Mouse (Mus musculus): Measurements from ENCODE around the gene Nufip2.

The Nufip2 gene

DNA sequence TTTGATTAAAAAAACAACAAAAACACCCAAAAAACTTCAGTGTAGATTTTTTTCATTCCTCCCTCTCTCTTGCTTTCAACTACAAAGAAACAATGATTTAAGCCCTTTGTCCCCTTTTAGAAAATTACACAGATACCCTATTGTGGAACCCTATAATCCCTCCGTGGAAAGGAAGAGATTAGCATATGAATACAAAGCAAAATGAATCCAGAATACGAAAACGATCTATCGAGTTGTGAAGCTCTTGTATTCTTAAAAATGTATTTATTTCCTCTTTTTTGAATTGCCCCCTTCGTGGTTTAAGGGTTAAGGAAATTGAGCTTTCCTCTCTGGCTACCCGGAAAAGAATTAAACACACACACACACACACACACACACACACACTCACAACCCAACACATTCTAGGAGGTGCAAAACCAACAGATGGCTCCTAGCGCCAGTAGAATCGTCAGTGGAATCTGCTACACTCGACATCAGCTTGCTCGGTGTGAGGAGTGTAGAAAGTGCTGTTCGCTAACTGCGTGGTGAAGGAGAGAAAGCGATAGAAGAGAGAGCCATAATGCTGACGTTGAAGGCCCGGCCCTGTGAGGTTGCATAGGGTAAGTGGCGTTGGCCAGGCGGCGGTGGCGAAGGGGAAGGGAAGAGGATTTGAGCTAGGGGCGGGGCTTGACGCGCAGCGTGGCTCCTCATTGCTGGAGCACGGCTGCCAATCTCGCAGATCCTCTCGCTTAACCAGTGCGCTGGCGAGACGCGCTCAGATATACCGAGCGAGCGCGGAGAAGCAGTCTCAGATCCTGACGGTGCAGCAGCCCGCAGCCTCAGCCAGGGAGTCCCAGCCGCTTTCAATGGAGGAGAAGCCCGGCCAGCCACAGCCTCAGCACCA is at the start of gene Nufip2:
TSS of gene Nufip2 (plus strand) at position 773 of the 883 bp plus-strand sequence.
- under 1% methylated on average over 38 of the region's 38 CpGs for WGBS

DNA sequence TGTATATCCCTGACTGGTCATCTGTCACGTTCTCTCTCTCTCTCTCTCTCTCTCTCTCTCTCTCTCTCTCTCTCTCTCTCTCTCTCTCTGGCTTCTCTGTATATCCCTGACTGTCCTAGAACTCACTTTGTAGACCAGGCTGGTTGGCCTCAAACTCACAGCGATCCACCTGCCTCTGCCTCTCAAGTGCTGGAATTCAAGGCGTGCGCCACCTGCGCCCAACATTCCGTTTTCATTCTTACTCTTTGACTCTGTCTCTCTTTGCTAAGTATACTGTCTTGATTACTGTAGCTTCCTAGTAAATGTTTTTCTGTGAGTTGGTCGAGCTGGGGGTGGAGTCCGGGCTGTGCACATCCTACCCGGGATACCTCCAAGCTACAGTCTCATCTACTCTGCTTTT is 44.6 kb upstream of the Nufip2 start:
- 91% methylated on average over 9 of the region's 9 CpGs for WGBS

DNA sequence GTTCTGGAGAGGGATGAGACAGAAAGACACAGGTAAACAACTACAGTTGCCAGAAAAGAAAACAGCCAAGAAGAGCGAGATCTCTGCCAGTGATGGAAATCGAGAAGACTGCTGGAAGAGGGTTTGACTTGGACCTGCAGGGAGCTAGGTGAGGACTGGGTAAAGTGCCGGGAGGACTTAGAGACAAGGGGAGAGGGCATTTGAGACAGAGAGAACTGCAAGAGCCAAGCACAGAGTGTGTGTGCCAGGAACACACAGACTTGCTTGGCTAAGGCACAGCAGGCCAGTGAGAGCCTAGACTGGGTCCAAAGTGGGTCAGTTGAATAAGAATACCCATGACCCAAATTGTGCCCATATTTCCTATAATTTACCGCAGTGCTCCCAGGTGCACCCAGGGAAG is 40.5 kb upstream of the Nufip2 start:
- WGBS = 81% methylated on average over 4 of the region's 4 CpGs

DNA sequence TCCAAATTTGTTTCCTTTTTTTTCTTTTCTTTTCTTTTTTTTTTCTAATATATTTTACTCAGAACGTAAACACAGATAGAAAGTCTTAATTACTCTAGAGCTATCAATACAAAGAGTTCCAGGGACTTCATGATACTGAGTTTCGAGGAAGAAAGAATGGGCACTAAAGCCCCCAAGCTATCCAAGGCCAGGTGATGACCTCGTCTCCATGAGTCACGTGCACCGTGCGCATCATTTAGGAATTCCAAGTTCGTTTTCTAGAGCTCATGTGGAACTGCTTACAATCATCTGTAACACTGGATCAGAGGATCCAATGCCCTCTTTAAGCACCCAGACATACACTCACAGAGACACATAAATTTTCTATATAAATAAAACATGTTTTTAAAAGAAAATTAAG is 37.1 kb upstream of the Nufip2 start:
- WGBS = 76% methylated on average over 7 of the region's 7 CpGs

DNA sequence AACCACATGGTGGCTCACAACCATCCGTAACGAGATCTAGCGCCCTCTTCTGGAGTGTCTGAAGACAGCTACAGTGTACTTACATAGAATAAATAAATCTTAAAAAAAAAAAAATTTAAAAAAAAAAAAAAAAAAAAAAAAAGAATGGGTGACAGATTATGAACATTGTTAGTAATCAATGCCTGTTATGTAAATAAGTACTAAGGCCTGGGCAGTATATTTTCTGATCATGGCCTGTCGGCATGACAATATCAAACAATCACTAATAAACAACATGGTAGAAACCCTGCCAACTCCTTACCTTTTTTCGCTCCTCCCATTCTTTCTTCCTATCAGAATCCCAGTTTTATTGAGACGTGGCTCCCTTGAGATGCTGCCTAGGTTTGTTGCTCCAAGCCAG is 33.5 kb upstream of the Nufip2 start:
- 64% methylated on average over 6 of the region's 6 CpGs for WGBS

DNA sequence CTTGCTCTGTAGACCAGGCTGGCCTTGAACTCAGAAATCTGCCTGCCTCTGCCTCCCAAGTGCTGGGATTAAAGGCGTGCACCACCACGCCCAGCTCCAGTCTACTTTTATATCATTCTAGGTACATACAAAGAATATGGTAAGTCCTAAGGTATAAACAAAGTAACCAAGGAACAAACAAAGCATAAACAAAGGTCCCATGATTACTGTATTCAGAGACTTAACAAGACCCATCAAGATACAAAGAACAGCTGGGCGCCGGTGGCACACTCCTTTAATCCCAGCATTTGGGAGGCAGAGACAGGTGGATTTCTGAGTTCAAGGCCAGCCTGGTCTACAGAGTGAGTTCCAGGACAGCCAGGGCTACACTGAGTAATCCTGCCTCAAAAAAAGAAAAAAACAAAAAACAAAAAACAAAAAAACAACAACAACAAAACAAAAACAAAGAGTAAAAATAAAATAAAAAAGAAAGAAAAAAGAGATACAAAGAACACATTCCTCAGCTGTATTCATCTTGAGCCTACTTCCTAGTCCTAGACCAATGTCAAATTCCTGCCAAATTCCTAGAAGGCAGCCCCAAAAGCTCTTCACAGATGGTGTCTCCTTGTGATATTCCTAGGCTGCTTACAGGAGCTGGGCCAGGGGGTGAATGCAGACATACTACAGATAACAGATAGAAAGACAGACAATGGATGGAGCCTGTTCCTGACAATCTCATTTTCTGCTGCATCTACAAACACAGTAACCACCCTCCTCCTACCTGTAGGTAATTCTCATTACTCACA is 32.4 kb upstream of the Nufip2 start:
- WGBS = 94% methylated on average over 4 of the region's 4 CpGs

DNA sequence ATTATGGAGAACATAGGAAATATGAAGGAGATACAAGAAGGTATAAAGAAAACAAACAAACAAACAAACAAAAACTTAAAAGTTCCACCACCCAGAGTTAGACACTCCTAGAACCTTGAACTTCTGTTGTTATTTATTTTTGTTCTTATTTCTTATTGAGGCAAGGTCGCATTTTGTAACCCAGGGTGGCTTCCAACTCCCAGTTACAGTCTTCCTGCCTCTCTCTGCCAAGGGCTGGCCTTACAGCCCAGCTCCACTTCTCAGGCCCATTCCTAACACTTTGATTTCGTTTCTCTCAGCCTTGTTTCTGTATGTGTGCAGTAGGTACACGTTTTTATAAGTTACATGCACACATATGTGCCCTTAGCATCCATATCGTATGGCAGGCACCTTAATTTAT is 26.0 kb upstream of the Nufip2 start:
- 70% methylated on average over 4 of the region's 4 CpGs for WGBS

DNA sequence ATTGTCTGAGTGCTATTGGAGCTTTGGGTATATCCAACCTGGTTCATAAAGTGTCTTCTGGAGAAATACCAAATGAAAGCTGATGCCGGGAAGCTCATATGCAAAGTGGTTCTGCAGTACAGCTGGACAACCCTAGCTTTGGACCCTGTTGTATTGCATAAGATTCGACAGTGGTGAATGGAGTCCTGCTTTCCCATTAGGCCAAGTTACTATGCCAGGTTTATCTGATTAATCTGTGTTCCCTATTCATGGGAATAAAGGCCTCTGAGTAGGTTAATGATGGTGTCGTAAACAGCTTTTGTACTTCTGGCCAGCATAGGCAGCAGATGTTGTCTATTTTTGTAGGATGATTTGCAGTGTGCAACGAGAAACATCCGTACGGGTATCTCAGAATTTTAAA is 22.3 kb upstream of the Nufip2 start:
- WGBS = 53% methylated on average over 6 of the region's 6 CpGs

DNA sequence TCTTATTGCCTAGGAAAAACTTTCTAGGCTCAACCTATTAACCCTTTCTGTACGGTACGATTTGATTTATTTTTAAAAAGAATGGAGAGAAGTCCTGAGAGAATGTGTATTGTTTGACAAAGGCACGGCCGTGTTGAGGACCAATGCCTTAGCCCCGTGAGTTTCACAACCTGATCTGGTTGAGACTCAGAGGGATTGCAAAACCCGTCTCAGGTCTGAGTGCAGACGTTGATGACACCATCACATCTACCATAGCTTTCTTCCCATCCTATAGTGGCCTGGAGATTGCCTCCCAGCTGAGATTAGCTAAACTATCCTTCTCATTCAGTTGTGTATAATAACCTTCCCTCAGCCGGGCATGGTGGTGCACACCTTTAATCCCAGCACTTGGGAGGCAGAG is 21.9 kb upstream of the Nufip2 start:
- WGBS = 78% methylated on average over 8 of the region's 8 CpGs

DNA sequence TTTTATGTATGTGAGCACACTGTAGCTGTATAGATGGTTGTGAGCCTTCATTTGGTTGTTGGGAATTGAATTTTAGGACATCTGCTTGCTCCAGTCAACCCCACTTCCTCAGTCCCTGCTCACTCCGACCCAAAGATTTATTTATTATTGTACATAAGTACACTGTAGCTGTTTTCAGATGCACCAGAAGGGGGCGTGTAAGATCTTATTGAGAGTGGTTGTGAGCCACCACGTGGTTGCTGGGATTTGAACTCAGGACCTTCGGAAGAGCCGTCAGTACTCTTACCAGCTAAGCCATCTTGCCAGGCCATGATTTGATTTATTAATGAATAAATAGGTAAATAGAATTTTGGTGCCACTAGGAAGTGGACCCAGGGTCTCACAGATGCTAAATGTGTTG is 20.6 kb upstream of the Nufip2 start:
- WGBS = 73% methylated on average over 5 of the region's 5 CpGs

DNA sequence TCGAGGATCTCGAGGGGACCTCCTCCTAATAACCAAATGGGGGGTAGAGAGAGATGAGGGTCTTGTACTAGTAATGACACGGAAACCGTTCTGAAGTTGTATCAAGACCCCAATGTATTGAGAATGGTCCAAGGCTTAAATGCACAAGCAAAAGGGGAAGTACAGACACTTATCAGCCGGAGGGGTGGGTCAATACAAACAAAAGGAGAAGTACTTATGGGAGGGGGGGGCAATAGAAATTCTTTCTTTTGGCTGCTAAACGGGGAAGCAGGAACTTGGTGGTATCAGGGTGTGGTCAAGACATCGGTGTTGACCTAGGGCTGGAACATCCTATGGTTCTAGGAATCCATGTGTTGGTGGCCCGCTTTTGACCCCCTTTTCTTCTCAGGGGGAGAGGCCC is 19.2 kb upstream of the Nufip2 start:
- WGBS = 89% methylated on average over 8 of the region's 8 CpGs

DNA sequence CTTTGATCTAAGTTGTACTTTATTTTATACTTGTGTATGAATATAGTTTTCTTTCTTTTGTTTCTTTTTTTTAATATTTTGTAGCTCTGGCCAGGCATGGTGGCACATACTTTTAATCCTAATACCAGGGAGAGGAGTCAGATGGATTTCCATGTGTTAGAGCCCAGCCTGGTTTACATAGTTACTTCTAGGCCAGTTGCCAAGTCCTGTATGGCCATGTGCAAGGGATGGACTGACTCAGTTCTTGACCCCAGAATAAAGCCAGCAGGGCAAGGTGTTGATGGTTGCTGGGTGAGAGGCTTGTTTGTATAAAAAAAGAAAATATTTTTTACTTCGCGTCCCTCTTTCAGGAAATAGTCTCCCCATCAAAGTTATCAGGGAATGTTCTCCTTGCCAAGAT is 13.2 kb upstream of the Nufip2 start:
- WGBS = 95% methylated on average over 2 of the region's 2 CpGs

DNA sequence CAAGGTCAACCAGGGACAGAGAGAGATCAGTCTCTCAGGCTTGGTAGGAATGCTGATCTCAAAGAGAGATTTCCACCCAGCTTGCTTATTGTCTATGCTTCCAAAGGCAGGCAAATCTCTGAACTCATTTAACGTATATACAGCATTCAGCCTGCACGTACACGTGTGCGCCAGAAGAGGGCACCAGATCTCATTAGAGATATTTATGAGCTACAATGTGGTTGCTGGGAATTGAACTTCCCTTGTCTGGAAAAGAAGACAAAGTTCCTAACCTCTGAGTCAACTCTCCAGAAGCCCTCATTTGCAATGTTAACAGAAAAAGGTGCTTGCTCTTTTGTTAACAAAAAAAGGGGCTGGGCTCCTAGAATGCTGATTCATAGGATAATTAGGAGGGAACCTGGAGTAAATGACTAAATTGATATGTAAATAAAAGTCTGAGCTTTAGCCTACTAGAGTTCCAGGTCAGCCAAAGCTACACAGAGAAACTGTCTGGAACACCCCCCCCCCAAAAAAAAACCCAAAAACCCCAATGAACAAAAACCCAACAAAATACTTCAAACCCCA is 12.4 kb upstream of the Nufip2 start:
- 76% methylated on average over 4 of the region's 4 CpGs for WGBS

DNA sequence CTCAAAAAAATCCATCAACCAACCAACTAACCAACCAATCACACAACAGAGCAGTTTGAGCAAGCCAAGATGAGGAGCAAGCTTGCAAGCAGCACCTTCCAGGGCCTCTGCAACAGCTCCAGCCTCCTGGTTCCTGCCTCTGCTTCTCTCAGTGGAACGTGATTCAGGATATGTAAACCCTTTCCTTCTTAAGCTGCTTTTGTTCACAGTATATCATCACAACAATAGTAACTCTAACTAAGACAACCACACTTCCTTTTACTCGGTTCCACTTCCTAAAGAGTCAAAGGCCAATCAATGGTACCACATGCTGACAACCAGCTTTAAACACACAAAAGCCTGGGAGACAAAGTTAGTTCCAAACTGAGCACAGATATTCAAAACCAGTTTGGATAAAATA is 5.9 kb upstream of the Nufip2 start:
- WGBS = 59% methylated on average over 2 of the region's 2 CpGs

DNA sequence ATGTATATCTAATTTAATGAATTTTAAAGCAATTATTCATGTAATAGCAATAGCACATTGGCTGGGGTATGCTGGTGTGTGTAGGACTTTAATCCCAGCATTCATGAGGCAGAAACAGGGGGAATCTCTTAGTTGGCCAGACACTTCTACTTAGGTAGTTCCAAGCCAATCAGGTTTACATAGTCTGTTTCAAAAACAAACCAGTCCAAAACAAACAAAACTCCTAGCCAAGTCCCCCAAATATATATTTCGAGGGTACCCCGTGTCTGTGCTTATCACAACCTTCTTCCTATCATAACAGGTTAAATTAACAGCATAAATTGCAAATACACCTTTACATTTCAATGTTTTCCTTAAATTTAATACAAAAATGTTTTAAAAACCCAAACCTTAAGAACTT is 1.1 kb upstream of the Nufip2 start:
- WGBS = 36% methylated on average over 2 of the region's 2 CpGs

DNA sequence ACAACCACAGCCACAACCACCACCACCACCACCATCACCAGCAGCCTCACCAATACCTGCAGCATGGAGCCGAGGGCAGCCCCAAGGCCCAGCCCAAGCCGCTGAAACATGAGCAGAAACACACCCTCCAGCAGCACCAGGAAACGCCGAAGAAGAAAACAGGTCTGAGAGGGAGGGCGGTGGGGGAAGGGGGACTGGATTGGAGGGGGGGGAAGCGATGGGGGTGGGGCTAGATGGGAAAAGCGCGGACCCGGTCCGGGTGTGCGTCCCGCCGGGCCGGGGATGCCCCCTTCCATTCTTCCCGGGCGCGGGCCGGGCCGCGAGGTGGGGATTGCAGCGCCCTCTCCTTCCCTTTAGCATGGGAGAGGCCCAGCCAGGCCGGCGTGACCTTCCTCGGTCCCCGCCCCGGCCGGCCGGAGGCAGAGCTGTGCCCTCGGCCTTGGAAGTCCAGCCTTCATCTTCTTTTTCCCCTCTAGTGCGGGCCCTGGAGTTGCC is 438 bp downstream of the Nufip2 start:
- WGBS = under 1% methylated on average over 29 of the region's 30 CpGs

DNA sequence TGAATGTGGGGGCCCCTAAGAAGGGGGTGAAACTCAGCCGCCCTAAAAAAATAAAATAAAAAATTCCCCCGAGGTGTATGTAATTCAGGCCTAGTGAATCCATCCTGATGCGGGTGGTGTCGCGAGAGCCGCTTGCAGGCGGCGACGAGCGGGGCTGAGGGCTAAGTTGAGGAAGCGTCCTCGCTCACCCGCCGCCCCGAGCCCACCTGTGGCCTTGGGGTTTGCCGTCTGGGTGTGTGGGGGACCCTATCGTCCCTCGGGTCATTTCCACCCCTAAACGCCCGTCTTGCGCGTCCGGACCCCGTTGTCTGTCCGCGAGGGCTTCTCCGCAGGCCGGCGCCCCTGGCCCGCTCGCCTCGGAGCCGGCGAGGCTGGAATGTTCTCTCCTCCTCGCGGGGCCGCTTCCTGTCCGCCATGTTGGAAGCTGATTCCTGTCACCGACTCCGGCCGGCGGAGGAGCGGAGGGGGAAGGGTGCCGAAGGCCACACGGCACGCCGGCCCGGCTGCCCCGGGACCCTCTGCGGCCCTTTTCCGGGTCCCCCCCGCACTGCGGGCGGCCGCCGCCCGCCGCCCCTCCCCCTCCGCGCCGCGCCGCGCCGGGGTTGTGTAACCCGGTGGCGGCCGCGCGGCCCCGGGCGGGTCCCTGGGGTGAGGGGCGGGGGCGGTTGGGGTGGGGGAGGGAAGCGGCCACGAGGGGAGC is 1.0 kb downstream of the Nufip2 start:
- 1% methylated on average over 72 of the region's 76 CpGs for WGBS

DNA sequence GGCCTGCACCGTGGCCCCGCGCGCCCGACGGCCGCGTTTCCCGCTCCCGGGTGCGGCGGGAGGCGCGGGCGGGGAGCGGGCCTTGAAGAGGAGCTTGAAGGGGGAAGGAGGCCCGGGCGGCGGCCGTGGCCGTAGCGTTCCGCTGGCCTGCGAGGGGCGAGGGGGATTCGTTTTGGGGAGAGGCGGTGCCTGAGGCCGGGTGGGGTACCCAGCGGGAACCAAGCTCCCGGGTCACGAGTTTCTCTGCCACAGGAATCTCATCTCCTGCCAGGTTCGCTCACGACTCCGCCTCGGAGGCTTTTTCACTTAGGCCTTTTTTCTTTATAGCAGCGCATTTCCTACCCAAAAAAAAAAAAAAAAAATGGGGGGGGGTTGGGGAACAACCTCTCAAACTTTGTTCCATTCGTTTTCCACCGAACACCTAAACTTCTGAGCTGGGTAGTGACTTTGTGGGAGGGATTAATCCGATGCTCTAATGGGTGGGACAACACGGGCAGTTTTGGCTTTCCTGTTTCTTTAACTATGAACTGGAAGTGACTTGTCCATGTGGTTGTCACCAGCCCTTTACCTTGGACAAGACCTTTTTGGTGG is 1.7 kb downstream of the Nufip2 start:
- under 1% methylated on average over 31 of the region's 40 CpGs for WGBS

DNA sequence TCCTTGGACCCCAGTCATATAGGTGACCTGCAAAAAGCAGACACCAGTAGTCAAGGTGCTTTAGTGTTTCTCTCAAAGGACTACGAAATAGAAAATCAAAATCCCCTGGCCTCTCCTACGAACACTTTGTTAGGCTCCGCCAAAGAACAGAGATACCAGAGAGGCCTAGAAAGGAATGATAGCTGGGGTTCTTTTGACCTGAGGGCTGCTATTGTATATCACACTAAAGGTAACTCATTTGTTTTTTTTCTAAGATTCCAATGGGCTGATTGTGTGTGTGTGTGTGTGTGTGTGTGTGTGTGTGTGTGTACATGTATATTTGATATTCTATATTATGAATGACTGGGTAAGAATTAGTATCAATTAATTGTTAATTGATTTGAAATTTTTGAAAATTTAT is 7.1 kb downstream of the Nufip2 start:
- WGBS = 84% methylated on average over 3 of the region's 3 CpGs

DNA sequence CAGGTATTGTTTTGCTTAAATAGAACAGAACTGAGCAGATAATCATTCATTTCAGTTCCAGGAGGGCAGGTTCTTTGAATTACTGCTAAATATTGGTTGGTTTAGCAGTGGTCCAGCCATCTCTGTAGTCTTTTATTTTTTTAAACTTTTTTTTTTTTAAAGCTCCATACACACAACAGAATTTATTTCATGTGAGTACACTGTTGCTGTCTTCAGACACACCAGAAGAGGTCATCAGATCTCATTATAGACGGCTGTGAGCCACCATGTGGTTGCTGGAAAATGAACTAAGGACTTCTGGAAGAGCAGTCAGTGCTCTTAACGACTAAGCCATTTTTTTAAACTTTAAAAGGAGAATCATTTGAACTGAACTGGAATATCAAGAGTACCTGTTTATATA is 11.3 kb downstream of the Nufip2 start:
- 13% methylated on average over 2 of the region's 2 CpGs for WGBS

DNA sequence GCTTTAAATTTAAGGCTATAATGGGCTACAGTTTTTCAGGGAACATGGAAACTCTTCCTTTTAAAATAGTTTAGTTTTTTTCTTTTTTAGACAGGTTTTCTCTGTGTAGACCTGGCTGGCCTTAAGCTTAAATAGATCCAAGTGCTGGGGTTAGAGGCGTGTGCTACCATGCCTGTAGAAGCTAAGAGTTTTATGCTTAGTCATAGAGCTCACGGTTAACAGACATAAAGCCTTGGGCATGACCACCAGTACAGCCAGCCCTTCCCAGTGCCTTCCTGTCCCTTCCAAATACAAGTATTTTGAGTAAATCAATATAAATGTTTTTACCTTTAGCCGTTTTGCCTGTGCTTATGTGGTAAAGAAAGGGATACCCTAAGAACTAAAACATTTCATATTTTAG is 20.0 kb downstream of the Nufip2 start:
- 90% methylated on average over 3 of the region's 3 CpGs for WGBS

DNA sequence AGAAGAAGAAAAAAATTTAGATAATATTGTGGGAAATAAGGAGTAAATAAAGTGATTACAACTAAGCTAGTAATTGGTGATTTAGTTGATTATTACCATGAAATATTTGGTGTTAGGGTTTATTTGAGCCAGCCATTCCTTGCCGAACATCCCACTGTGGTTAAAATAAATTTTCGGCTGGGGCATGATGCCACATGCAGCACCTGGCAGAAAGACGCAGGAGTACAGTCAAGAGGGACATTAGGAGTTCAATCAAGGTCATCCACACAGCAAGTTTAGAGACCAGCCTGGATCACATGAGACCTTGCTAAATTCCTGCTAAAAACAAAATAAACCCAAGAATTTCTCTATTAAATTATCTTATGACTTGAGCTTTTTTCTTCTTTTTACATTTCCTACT is 23.1 kb downstream of the Nufip2 start:
- WGBS = 39% methylated on average over 3 of the region's 3 CpGs

All from cerebral cortex, adult 2 months (tissue).